Mouse (Mus musculus) heart, postnatal 4 days (tissue): ENCODE measurements at regions not wholly inside any gene's neighbourhood (a gene's known extent, or its start where the extent isn't known, plus 50 kb on each side); places are given as distances from the start of the nearest gene placed in this dataset.
"Not testable (repeated sequence)": the region's sequence is repeated elsewhere in the genome, so short reads cannot be mapped to it uniquely, and the experiment has no call there.

Experiments
- DNase-seq: peaks from one replicate; pipeline ENCODE4 v3.0.0; 2021

DNA sequence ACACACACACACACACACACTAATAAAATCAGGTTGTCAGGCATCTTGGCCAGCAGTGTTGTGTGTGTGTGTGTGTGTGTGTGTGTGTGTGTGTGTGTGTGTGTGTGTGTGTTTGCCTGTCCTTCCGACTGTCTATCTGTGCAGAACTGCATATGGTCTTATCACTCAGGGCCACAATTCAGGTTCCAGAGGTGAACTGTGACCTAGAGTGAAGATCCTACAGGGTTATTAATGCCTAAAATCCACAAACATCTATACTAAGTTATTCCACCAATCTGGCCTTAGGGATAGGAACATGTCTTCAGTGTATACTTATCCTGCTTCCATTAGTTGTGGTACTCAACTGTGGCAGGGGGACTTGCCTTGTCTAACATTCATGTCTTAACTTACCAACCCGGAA, 96.7 kb downstream of the Zfp369 start:
- not testable (repeated sequence) for DNase-seq

DNA sequence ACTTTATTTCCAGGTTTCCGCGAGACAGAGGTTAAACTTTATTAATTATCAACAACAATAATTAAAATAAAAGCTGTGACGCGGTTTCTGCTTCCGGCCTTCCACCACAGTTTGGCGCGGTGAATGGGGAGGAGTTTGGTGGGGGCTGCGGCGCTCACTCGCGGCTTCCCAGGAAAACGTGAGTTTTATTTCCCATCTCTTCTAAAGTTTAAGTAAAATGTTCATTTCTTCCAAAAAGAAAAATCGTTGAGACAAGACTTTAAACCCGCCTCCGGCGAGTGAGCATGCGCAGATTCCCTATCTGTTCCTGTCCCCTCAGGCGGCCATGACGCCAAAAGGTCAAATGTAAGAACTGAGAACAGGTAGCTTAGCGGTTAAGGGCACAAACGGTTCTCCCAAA, 100.8 kb downstream of the Zfp369 start:
- not testable (repeated sequence) for DNase-seq

DNA sequence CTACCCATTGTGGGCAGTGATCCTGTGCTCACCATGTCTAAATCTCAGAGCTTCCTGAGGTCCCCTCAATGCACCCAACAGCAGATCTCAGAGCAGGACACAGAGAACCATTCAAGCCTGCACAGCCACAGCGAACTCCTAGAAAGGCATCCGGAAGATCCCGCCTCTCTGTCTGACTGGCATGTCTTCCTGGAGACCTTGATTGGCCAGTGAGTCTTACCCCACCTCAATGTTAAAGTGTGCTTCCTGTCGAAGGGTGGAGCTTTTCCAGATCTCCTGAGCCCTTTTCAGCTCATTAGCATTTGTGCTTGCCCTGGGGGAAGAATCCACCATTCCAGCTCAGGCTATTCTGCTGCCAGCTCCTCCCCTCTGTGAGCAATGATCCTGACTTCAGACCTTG, 97.5 kb upstream of the Gm10139 start:
- DNase-seq: not testable (repeated sequence)

DNA sequence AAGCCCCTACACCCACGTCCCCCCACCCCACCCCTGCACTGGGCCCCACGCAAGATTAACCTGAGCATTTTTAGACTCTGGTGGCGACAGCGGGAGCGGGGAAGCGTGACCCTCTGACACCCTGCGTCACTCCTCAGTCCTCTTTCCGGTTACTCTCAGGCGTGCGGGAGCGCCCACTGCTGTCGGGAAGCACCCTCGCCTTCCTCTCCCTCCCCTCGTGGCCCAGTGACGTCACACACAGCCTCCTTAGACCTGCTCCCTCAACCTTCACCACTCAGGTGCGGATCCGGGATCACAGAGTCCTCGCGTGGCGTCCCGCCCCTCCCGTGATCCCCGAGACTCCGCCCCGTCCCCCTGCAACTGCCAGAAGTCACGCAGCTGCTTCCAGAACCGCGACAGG, 92.3 kb upstream of the Gm10139 start:
- peak; percentile 5 for DNase-seq
